Mouse (Mus musculus) MEL (cell line): Measurements from ENCODE around the gene U90926. TPM values are rescaled to one million over a fixed set of nuclear protein-coding genes. Genes with fewer than 3 reads are reported as not detected.

Experiments used
- DNase-seq: peaks from one replicate; pipeline ENCODE4 v3.0.0; 2011; ENCODE audit warnings: low read depth, low spot score
- H3K27ac ChIP-seq: 2 replicates; pipeline ENCODE4 v1.5.1; 2012; ENCODE audit warnings: low read depth, mild to moderate bottlenecking, control low read depth, low read length, moderate library complexity; ENCODE audit not compliant: control insufficient read depth
- H3K27me3 ChIP-seq, 2 experiments: fragments of 150-350 bp in 1 of 2; sonication (generic) in 1 of 2; 2 replicates each; pipeline ENCODE4 v1.6.1; 2012; ENCODE audit warnings: low read length in 2 of 2, mild to moderate bottlenecking in 2 of 2, improper control_type of control experiment in 1 of 2, moderate library complexity in 1 of 2; ENCODE audit not compliant: insufficient read depth in 2 of 2, control insufficient read depth in 1 of 2
- H3K36me3 ChIP-seq, 2 experiments: 2 replicates each; pipeline ENCODE4 v1.6.1; 2012 to 2014; ENCODE audit warnings: low read length in 2 of 2, improper control_type of control experiment in 1 of 2, inconsistent platforms in 1 of 2, mild to moderate bottlenecking in 1 of 2; ENCODE audit not compliant: insufficient read depth in 2 of 2, control insufficient read depth in 1 of 2
- H3K4me1 ChIP-seq, 2 experiments: fragments of 150-350 bp in 1 of 2; sonication (generic) in 1 of 2; 2 replicates each; pipeline ENCODE4 v1.6.1; 2012; ENCODE audit warnings: low read length in 2 of 2, improper control_type of control experiment in 1 of 2, mild to moderate bottlenecking in 1 of 2; ENCODE audit not compliant: insufficient read depth in 2 of 2, control insufficient read depth in 1 of 2
- H3K4me3 ChIP-seq, 2 experiments: fragments of 150-350 bp in 1 of 2; sonication (generic) in 1 of 2; 2 replicates each; pipeline ENCODE4 v1.5.1; 2012; ENCODE audit warnings: low read depth in 2 of 2, low read length in 2 of 2, mild to moderate bottlenecking in 2 of 2, moderate library complexity in 2 of 2, control low read depth in 1 of 2, improper control_type of control experiment in 1 of 2; ENCODE audit not compliant: control insufficient read depth in 1 of 2, insufficient read depth in 1 of 2
- H3K79me2 ChIP-seq: 2 replicates; pipeline ENCODE4 v1.6.1; 2012; ENCODE audit warnings: mild to moderate bottlenecking, low read length, moderate library complexity; ENCODE audit not compliant: control insufficient read depth, poor library complexity, insufficient read depth
- H3K9ac ChIP-seq: 2 replicates; pipeline ENCODE4 v1.6.1; 2012; ENCODE audit warnings: low read depth, mild to moderate bottlenecking, control low read depth, low read length, moderate library complexity; ENCODE audit not compliant: control insufficient read depth, poor library complexity, severe bottlenecking
- H3K9me3 ChIP-seq: fragments of 150-350 bp; sonication (generic); replicated peaks from 2 replicates; pipeline ENCODE4 v1.6.1; 2012; ENCODE audit warnings: mild to moderate bottlenecking, low read length, improper control_type of control experiment, moderate library complexity; ENCODE audit not compliant: insufficient read depth
- CHD1 ChIP-seq: IDR thresholded peaks from 2 replicates; pipeline ENCODE4 v1.6.1; 2012; ENCODE audit warnings: low read depth, mild to moderate bottlenecking, inconsistent platforms, low read length, improper control_type of control experiment
- CTCF ChIP-seq, 3 experiments: IDR thresholded peaks in 2 of 3; conservative IDR thresholded peaks in 1 of 3; 2 replicates each; pipeline ENCODE4 v1.5.1; 2011 to 2012; ENCODE audit warnings: low read length in 3 of 3, low read depth in 2 of 3, mild to moderate bottlenecking in 2 of 3, improper control_type of control experiment in 1 of 3, inconsistent platforms in 1 of 3, mixed read lengths in 1 of 3, moderate library complexity in 1 of 3; ENCODE audit not compliant: control insufficient read depth in 1 of 3, insufficient read depth in 1 of 3, poor library complexity in 1 of 3, severe bottlenecking in 1 of 3
- ELF1 ChIP-seq: IDR thresholded peaks from 2 replicates; pipeline ENCODE4 v1.6.1; 2014; ENCODE audit warnings: low read depth, mild to moderate bottlenecking, inconsistent platforms, low read length, improper control_type of control experiment, moderate library complexity
- EP300 ChIP-seq, 2 experiments: IDR thresholded peaks; 2 replicates each; pipeline ENCODE4 v1.6.1; 2011; ENCODE audit warnings: improper control_type of control experiment in 2 of 2, low read length in 2 of 2, low read depth in 1 of 2, mild to moderate bottlenecking in 1 of 2
- ETS1 ChIP-seq: IDR thresholded peaks from 2 replicates; pipeline ENCODE4 v1.6.1; 2012; ENCODE audit warnings: low read depth, mild to moderate bottlenecking, inconsistent platforms, low read length, improper control_type of control experiment, moderate library complexity
- GABPA ChIP-seq: IDR thresholded peaks from 2 replicates; pipeline ENCODE4 v1.6.1; 2012; ENCODE audit warnings: low read depth, mild to moderate bottlenecking, inconsistent platforms, low read length, improper control_type of control experiment, moderate library complexity
- GATA1 ChIP-seq: IDR thresholded peaks from 2 replicates; pipeline ENCODE4 v1.6.1; 2011; ENCODE audit warnings: low read depth, low read length, improper control_type of control experiment
- KAT2A ChIP-seq: conservative IDR thresholded peaks from 2 replicates; pipeline ENCODE4 v1.6.1; 2012; ENCODE audit warnings: low read depth, low read length, improper control_type of control experiment, inconsistent platforms
- MAZ ChIP-seq: IDR thresholded peaks from 2 replicates; pipeline ENCODE4 v1.6.1; 2012; ENCODE audit warnings: low read depth, mild to moderate bottlenecking, inconsistent platforms, low read length, improper control_type of control experiment
- RAD21 ChIP-seq: IDR thresholded peaks from 2 replicates; pipeline ENCODE4 v1.6.1; 2011; ENCODE audit warnings: mild to moderate bottlenecking, low read depth, low read length, improper control_type of control experiment
- SMC3 ChIP-seq: IDR thresholded peaks from 2 replicates; pipeline ENCODE4 v1.6.1; 2011; ENCODE audit warnings: low read depth, low read length, improper control_type of control experiment
- TCF12 ChIP-seq: IDR thresholded peaks from 2 replicates; pipeline ENCODE4 v1.6.1; 2014; ENCODE audit warnings: low read depth, mild to moderate bottlenecking, inconsistent platforms, low read length, improper control_type of control experiment, moderate library complexity
- ZC3H11A ChIP-seq: IDR thresholded peaks from 2 replicates; pipeline ENCODE4 v1.6.1; 2012; ENCODE audit warnings: low read depth, mild to moderate bottlenecking, inconsistent platforms, low read length, improper control_type of control experiment
- polyA plus RNA-seq, 2 experiments: library from polyadenylated mRNA; stranded (reverse) in 1 of 2; unstranded in 1 of 2; fragments of >175 nt in 1 of 2; fragments of >200 nt in 1 of 2; gene quantifications; 2 replicates each; pipeline versions ENCODE4 v1.2.1 to v1.2.4; 2012; ENCODE audit warnings: low replicate concordance in 2 of 2, low read depth in 1 of 2; ENCODE audit not compliant: insufficient read length in 2 of 2, insufficient read depth in 1 of 2, missing spikeins in 1 of 2
- total RNA-seq: library from RNA; depleted of rRNA; stranded (reverse); fragments of 300-350 nt; gene quantifications from 2 replicates; pipeline ENCODE4 v1.2.3, GENCODE M21; 2012

Gene U90926
- total and polyA plus RNA-seq, 3 experiments = not detected

- H3K27ac ChIP-seq = peak overlapping the region; percentile 61
- peaks cover 0 to 14% of the 10 kb centered on the region in 2 experiments; a peak in 2 of 4 replicates for H3K36me3 ChIP-seq
- no peaks in the 10 kb centered on the region for H3K9me3 ChIP-seq
- H3K79me2 ChIP-seq = no peaks in the 10 kb centered on the region
- DNase-seq = peak; percentile 29
- H3K4me3 ChIP-seq = peak overlapping the region in 1 of 2 experiments; percentile 29; a peak in 2 of 4 replicates
- 0 out of 2 replicates have a peak, but pooled peaks have one; percentile 40 for TF ChIP-seq TCF12
- TF ChIP-seq ETS1 = peak; percentile 52; the same call in 1 of the 2 replicates
- TF ChIP-seq GATA1 = peak; percentile 61; the same call in 1 of the 2 replicates
- no peak for TF ChIP-seq GABPA
- TF ChIP-seq EP300 (IDR thresholded peaks at IDR 0.05; ENCODE audit: low read depth in 1 of 2, low read length in 2 of 2) = peak; percentile 51 to 69; a peak in 3 of 4 replicates
- no peak overlapping the region for H3K9ac ChIP-seq
- peaks cover 13 to 17% of the 10 kb centered on the region in 2 experiments for H3K4me1 ChIP-seq
- H3K27me3 ChIP-seq = no peaks in the 10 kb centered on the region
Observed at GRCm38 (mm10) chr5:92244900-92245299, 29.7 kb upstream of the U90926 start.

GRCm38 (mm10) chr5:92240769-92241168, 25.6 kb upstream of the U90926 start:
- Histone ChIP-seq H3K9me3 (no peaks in the 10 kb centered on the region), H3K9ac (no peak overlapping the region), H3K79me2 (no peaks in the 10 kb centered on the region), H3K4me1 (peaks cover 7 to 13% of the 10 kb centered on the region in 2 experiments), H3K27me3 (no peaks in the 10 kb centered on the region; a peak in 1 of 4 replicates), H3K27ac (no peak overlapping the region), H3K36me3 (peaks cover 0 to 9% of the 10 kb centered on the region in 2 experiments; a peak in 2 of 4 replicates), H3K4me3 (no peak overlapping the region)
- TF ChIP-seq KAT2A (no peak), CHD1 (no peak), MAZ (no peak)
- no peak for DNase-seq

GRCm38 (mm10) chr5:92239333-92240232, 24.4 kb upstream of the U90926 start:
- no peaks in the 10 kb centered on the region for H3K9me3 ChIP-seq
- no peaks in the 10 kb centered on the region; a peak in 1 of 4 replicates for H3K27me3 ChIP-seq
- H3K79me2 ChIP-seq = no peaks in the 10 kb centered on the region
- H3K4me1 ChIP-seq = peaks cover under 1 to 4% of the 10 kb centered on the region in 2 experiments
- TF ChIP-seq ZC3H11A (peak; percentile 53), CTCF (IDR thresholded peaks at IDR 0.05 in 2 of 3, conservative IDR thresholded peaks at IDR 0.05 in 1 of 3; ENCODE audit: control insufficient read depth in 1 of 3, insufficient read depth in 1 of 3, low read depth in 2 of 3, low read length in 3 of 3, poor library complexity in 1 of 3, severe bottlenecking in 1 of 3) (peak; percentile 48 to 67 (median 59)), ELF1 (no peak), RAD21 (peak; percentile 77), SMC3 (peak; percentile 72)
- H3K36me3 ChIP-seq = peaks cover 0 to 2% of the 10 kb centered on the region in 2 experiments; a peak in 1 of 4 replicates
- no peak overlapping the region for H3K9ac ChIP-seq
- H3K27ac ChIP-seq = no peak overlapping the region
- no peak overlapping the region for H3K4me3 ChIP-seq
- DNase-seq = peak; percentile 37
